In the genomic region with DNA sequence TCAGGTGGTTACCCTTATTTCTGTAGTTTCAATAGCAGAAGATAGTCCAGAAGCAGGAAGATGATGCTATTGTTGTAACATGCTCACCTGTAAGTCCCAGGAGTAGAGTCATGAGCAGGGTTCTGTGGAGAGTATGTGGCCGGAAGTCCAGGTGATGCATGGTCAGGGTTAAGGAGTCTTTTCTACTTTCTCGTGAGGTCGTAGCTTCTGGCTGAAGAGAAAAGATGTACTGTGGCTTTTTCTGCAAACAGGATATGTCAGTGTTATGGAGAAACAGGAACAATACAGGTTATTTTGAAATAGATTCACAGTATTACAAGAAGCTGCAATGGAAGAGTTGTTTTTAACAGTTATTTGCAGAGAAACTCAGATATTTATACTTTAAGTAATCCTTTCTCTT, we compare ENCODE assay signal across 22 mouse cellular contexts. TPM values are rescaled to one million over a fixed set of nuclear protein-coding genes. Genes with fewer than 3 reads are reported as not detected.
"Had no signal": no experiment of that assay in that cellular context is flagged by ENCODE, and none has a peak within 500 bp of the region (broad histone marks: within the 10 kb centered on the region; RNA-seq: fewer than 3 reads in every experiment).

A gene (minus strand): TSS at position 240 of the 400 bp plus-strand sequence.

- H3K9me3 ChIP-seq: intestine, embryonic 15.5 days; limb, embryonic 13.5 days; lung, embryonic 15.5 days had no signal

- DNase-seq: kidney, adult 18-20 months; kidney, postnatal 14 days; left cerebral cortex, postnatal 4 days; liver, embryonic 13.5 days; midbrain, embryonic 14.5 days; retina, postnatal 1 day; right cerebral cortex, postnatal 25 days; thymus, adult 18-20 months; thymus, postnatal 36 days had no signal

- H3K4me3 ChIP-seq: intestine, embryonic 15.5 days; limb, embryonic 13.5 days; liver, embryonic 13.5 days; lung, embryonic 15.5 days; midbrain, embryonic 10.5 days; neural tube, embryonic 12.5 days had no signal

- H3K36me3 ChIP-seq: intestine, embryonic 15.5 days; limb, embryonic 13.5 days; liver, embryonic 13.5 days; lung, embryonic 15.5 days; midbrain, embryonic 10.5 days; neural tube, embryonic 12.5 days had no signal

- ATAC-seq: intestine, embryonic 15.5 days had no signal

- H3K27me3 ChIP-seq: intestine, embryonic 15.5 days; limb, embryonic 13.5 days; liver, embryonic 13.5 days; lung, embryonic 15.5 days; neural tube, embryonic 12.5 days had no signal

- H3K4me2 ChIP-seq: intestine, embryonic 15.5 days; limb, embryonic 13.5 days; liver, embryonic 13.5 days; lung, embryonic 15.5 days; neural tube, embryonic 12.5 days had no signal

- H3K9ac ChIP-seq: intestine, embryonic 15.5 days; limb, embryonic 13.5 days; liver, embryonic 13.5 days; lung, embryonic 15.5 days; neural tube, embryonic 12.5 days had no signal

- H3K4me1 ChIP-seq: intestine, embryonic 15.5 days; limb, embryonic 13.5 days; liver, embryonic 13.5 days; lung, embryonic 15.5 days; midbrain, embryonic 10.5 days; neural tube, embryonic 12.5 days had no signal

- H3K27ac ChIP-seq: intestine, embryonic 15.5 days; limb, embryonic 13.5 days; liver, embryonic 13.5 days; lung, embryonic 15.5 days; midbrain, embryonic 10.5 days; neural tube, embryonic 12.5 days had no signal

RNA-seq across cellular contexts. Expression of the gene that starts here (rescaled TPM):
- total RNA-seq: layer of hippocampus, adult 8-10 months; layer of hippocampus, postnatal 14 days; left cerebral cortex, adult 18-20 months; left cerebral cortex, postnatal 10 days; left cerebral cortex, postnatal 4 days had no signal
- polyA plus RNA-seq: intestine, embryonic 15.5 days; kidney, embryonic 14.5 days; large intestine, adult 2 months; limb, embryonic 13.5 days; liver, embryonic 13.5 days; midbrain, embryonic 10.5 days; midbrain, embryonic 14.5 days; neural tube, embryonic 12.5 days; small intestine, adult 2 months; stomach, embryonic 14.5 days had no signal
